ENCODE assay signal across 17 mouse cellular contexts in genomic region chr3:138016810-138017209, GRCm38 (mm10). TPM values are rescaled to one million over a fixed set of nuclear protein-coding genes. Genes with fewer than 3 reads are reported as not detected.
DNase-seq lines count a peak whose midpoint lies in the region; ATAC-seq lines count a peak whose summit lies in the region.
"Had no signal": no experiment of that assay in that cellular context is flagged by ENCODE, and none has a peak within 500 bp of the region (broad histone marks: within the 10 kb centered on the region; RNA-seq: fewer than 3 reads in every experiment).

No protein-coding gene starts in this region.

- 67% methylated on average over 12 of the region's 12 CpGs for WGBS in midbrain, embryonic 13.5 days
- 82% methylated on average over 12 of the region's 12 CpGs for WGBS in forebrain, embryonic 15.5 days

- no peaks in the 10 kb centered on the region for H3K36me3 ChIP-seq in midbrain, embryonic 13.5 days
- no peaks in the 10 kb centered on the region for H3K36me3 ChIP-seq in forebrain, embryonic 15.5 days
- H3K36me3 ChIP-seq: forebrain, embryonic 10.5 days; heart, embryonic 12.5 days had no signal

- peak; percentile 56 for ATAC-seq in midbrain, embryonic 13.5 days
- ATAC-seq in forebrain, embryonic 15.5 days (replicated peaks): no peak

- H3K27me3 ChIP-seq in midbrain, embryonic 13.5 days: no peaks in the 10 kb centered on the region
- no peaks in the 10 kb centered on the region for H3K27me3 ChIP-seq in forebrain, embryonic 15.5 days
- H3K27me3 ChIP-seq: heart, embryonic 12.5 days had no signal

- H3K9me3 ChIP-seq in midbrain, embryonic 13.5 days: no peaks in the 10 kb centered on the region
- H3K9me3 ChIP-seq in forebrain, embryonic 15.5 days: no peaks in the 10 kb centered on the region
- H3K9me3 ChIP-seq: forebrain, embryonic 10.5 days had no signal

- H3K27ac ChIP-seq in midbrain, embryonic 13.5 days: no peak overlapping the region
- H3K27ac ChIP-seq in forebrain, embryonic 15.5 days (replicated peaks): no peak overlapping the region
- H3K27ac ChIP-seq: forebrain, embryonic 10.5 days had no signal

- H3K4me3 ChIP-seq in midbrain, embryonic 13.5 days (replicated peaks): no peak overlapping the region
- H3K4me3 ChIP-seq in forebrain, embryonic 15.5 days: no peak overlapping the region
- H3K4me3 ChIP-seq: forebrain, embryonic 10.5 days; heart, embryonic 12.5 days had no signal

- no peak overlapping the region; the same call in 1 of the 2 replicates for H3K4me2 ChIP-seq in midbrain, embryonic 13.5 days (replicated peaks)
- no peak overlapping the region for H3K4me2 ChIP-seq in forebrain, embryonic 15.5 days (replicated peaks)
- H3K4me2 ChIP-seq: heart, embryonic 12.5 days had no signal

- H3K4me1 ChIP-seq in midbrain, embryonic 13.5 days (replicated peaks): no peaks in the 10 kb centered on the region
- no peaks in the 10 kb centered on the region for H3K4me1 ChIP-seq in forebrain, embryonic 15.5 days

- H3K9ac ChIP-seq in midbrain, embryonic 13.5 days (replicated peaks): no peak overlapping the region
- H3K9ac ChIP-seq in forebrain, embryonic 15.5 days (replicated peaks): no peak overlapping the region
- H3K9ac ChIP-seq: heart, embryonic 12.5 days had no signal

- peak; percentile 45 for DNase-seq in gastrocnemius, adult 18-20 months (ENCODE audit: low spot score)
- no peak for DNase-seq in gastrocnemius, postnatal 25 days
- DNase-seq in spleen, postnatal 36 days (ENCODE audit: low spot score in 2 of 2): peak; percentile 60 to 63
- DNase-seq in spleen, adult 12 weeks (ENCODE audit: low spot score): no peak
- no peak for DNase-seq in left cerebral cortex, adult 11 months (ENCODE audit: low spot score)
- no peak for DNase-seq in kidney, postnatal 4 days
- DNase-seq: adrenal gland, adult 2 months; cerebellum, postnatal 25 days; kidney, postnatal 10 days; layer of hippocampus, adult 9-11 months; lung, adult 18-20 months had no signal

RNA-seq across cellular contexts. Expression of gene Dapp1, which starts 35.5 kb away (rescaled TPM):
- 1 to 10 TPM; 1.7 to 3.7 TPM for total RNA-seq in gastrocnemius, adult 18-20 months (2021)
- 1 to 10 TPM in 1 of 2 experiments, under 1 TPM in 1; 0.84 to 1.3 TPM for total RNA-seq in gastrocnemius, postnatal 25 days (2021)
- polyA plus RNA-seq in midbrain, embryonic 13.5 days (2015; fragmentation: Nextera tagmentation; extraction: Ambion mirVana): 0.67 and 1.2 TPM in 2 replicates
- polyA plus RNA-seq in forebrain, embryonic 15.5 days (2015; fragmentation: Nextera tagmentation; extraction: Ambion mirVana): 3.7 and 4.3 TPM in 2 replicates

RNA-seq across cellular contexts. Expression of gene 1110002E22Rik, which starts 48.0 kb away (rescaled TPM):
- total RNA-seq in gastrocnemius, adult 18-20 months (2021): 100 to 1,000 TPM in 1 of 2 experiments, 10 to 100 TPM in 1; 98.9 to 131 TPM
- 100 to 1,000 TPM; 158 to 162 TPM for total RNA-seq in gastrocnemius, postnatal 25 days (2021)
- polyA plus RNA-seq in midbrain, embryonic 13.5 days (2015; fragmentation: Nextera tagmentation; extraction: Ambion mirVana): 0.03 and 0.05 TPM in 2 replicates
- polyA plus RNA-seq in forebrain, embryonic 15.5 days (2015; fragmentation: Nextera tagmentation; extraction: Ambion mirVana): 0.14 and 0.22 TPM in 2 replicates

RNA-seq across cellular contexts. Expression of gene Gm5105, which starts 50.4 kb away (rescaled TPM):
- 1 to 10 TPM; 1.3 TPM for total RNA-seq in gastrocnemius, adult 18-20 months (2021)
- total RNA-seq in gastrocnemius, postnatal 25 days (2021): 1 to 10 TPM; 1.2 to 2.0 TPM
- polyA plus RNA-seq in midbrain, embryonic 13.5 days (2015; fragmentation: Nextera tagmentation; extraction: Ambion mirVana): not detected in 2 replicates
- 0.15 TPM in 1 of 2 replicates, not detected in the other for polyA plus RNA-seq in forebrain, embryonic 15.5 days (2015; fragmentation: Nextera tagmentation; extraction: Ambion mirVana)
- total RNA-seq: adrenal gland, adult 2 months; hematopoietic stem cell, adult 5-6 weeks had no signal
- polyA plus RNA-seq: adrenal gland, adult 2 months; embryonic facial prominence, embryonic 11.5 days; forebrain, embryonic 10.5 days had no signal

Comparison
In these comparisons a context has a peak if more than half of its experiments do, and no peak if none do; other contexts are left out.
1. DNase-seq: peak in gastrocnemius, adult 18-20 months (single experiment) and spleen, postnatal 36 days (2 of 2); none in gastrocnemius, postnatal 25 days (single experiment), spleen, adult 12 weeks (single experiment), left cerebral cortex, adult 11 months (single experiment) and kidney, postnatal 4 days (0 of 2).